Mouse (Mus musculus): Measurements from ENCODE around the gene Ero1l.

- TF ChIP-seq USF1 (IDR thresholded peaks at IDR 0.05; ENCODE audit: low read depth, low read length) = no peak
- no peak for TF ChIP-seq MYC (IDR thresholded peaks at IDR 0.05; ENCODE audit: low read depth, low read length)
- TF ChIP-seq MEF2A (IDR thresholded peaks at IDR 0.05; ENCODE audit: borderline replicate concordance, low read depth, low read length) = no peak
- TF ChIP-seq CTCF (conservative IDR thresholded peaks at IDR 0.05 in 1 of 2, IDR thresholded peaks at IDR 0.05 in 1 of 2; ENCODE audit: low read depth in 2 of 2, low read length in 2 of 2) = no peak
These were observed 79.5 kb downstream of the Ero1l start for GRCm38 (mm10) chr14:45239042-45239441.

Measured in CH12.LX (cell line).